Mouse (Mus musculus) midbrain, embryonic 11.5 days (tissue): ENCODE data around the gene Sorbs2. TPM values are rescaled to one million over a fixed set of nuclear protein-coding genes. Genes with fewer than 3 reads are reported as not detected.

ENCODE experiments used
- ATAC-seq: fragments of 200-750 bp; cut with Nextera tagmentation; 2 replicates; pipeline ENCODE4 v1.8.0; 2017; ENCODE audit warnings: moderate TSS enrichment, moderate library complexity; ENCODE audit not compliant: low FRiP score
- DNase-seq: peaks from one replicate; pipeline ENCODE4 v3.0.0; 2015; ENCODE audit warnings: low spot score; ENCODE audit errors: missing footprints
- H3K27ac ChIP-seq: fragments of 300-500 bp; sonication (generic); 2 replicates; pipeline ENCODE4 v1.5.1; 2014; ENCODE audit warnings: low read depth, low read length
- H3K27me3 ChIP-seq: fragments of 300-500 bp; sonication (generic); 2 replicates; pipeline ENCODE4 v1.6.1; 2014; ENCODE audit warnings: mild to moderate bottlenecking, low read length, moderate library complexity, mixed read lengths; ENCODE audit not compliant: control insufficient read depth, insufficient read depth
- H3K36me3 ChIP-seq: fragments of 300-500 bp; sonication (generic); 2 replicates; pipeline ENCODE4 v1.6.1; 2014; ENCODE audit warnings: mild to moderate bottlenecking, low read length, moderate library complexity, mixed read lengths; ENCODE audit not compliant: control insufficient read depth, insufficient read depth
- H3K4me1 ChIP-seq: fragments of 300-500 bp; sonication (generic); 2 replicates; pipeline ENCODE4 v1.6.1; 2014; ENCODE audit warnings: low read length; ENCODE audit not compliant: control insufficient read depth, insufficient read depth
- H3K4me2 ChIP-seq: fragments of 300-500 bp; sonication (generic); 2 replicates; pipeline ENCODE4 v1.6.1; 2014; ENCODE audit warnings: mild to moderate bottlenecking, moderate library complexity
- H3K4me3 ChIP-seq: fragments of 300-500 bp; sonication (generic); 2 replicates; pipeline ENCODE4 v1.5.1; 2014; ENCODE audit warnings: low read depth, low read length
- H3K9ac ChIP-seq: fragments of 300-500 bp; sonication (generic); 2 replicates; pipeline ENCODE4 v1.6.1; 2014; ENCODE audit warnings: low read length
- H3K9me3 ChIP-seq: fragments of 300-500 bp; sonication (generic); 2 replicates; pipeline ENCODE4 v1.6.1; 2016; ENCODE audit warnings: low read length; ENCODE audit not compliant: control insufficient read depth
- WGBS: fragments of 180-500 bp; shearing (Covaris S2); extraction: QIAGEN DNeasy Blood & Tissue Kit; methylation state at CpG from one replicate; pipeline ENCODE4 v1.1.7; 2014; 5-methylcytosine and 5-hydroxymethylcytosine counted together
- polyA plus RNA-seq: library from polyadenylated mRNA; unstranded; fragments of >200 nt; fragmentation: Nextera tagmentation; extraction: Ambion mirVana; gene quantifications from 2 replicates; pipeline ENCODE4 v1.2.1, GENCODE M21; 2014

Gene Sorbs2
- polyA plus RNA-seq, 1 experiment from 2014 or later, result 79.8 TPM

DNA sequence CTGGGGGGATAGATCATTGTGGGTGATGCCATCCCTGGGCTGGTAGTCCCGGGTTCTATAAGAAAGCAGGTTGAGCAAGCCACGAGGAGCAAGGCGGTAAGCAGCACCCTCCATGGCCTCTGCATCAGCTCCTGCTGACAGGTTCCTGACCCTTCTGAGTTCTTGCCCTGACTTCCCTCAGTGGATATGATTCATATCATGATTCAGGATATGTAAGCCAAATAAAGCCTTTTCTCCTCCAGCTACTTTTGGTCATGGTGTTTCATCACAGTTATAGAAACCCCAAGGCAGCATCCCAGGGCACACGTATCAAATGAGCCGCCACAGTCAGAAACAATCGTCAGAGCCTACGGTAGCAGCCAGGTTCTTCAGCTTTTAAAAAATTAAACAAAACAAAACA lies 141.5 kb downstream of the Sorbs2 start:
- Histone ChIP-seq H3K9ac (no peak overlapping the region), H3K27me3 (no peaks in the 10 kb centered on the region), H3K27ac (no peak overlapping the region), H3K4me2 (no peak overlapping the region), H3K4me1 (no peaks in the 10 kb centered on the region), H3K36me3 (no peaks in the 10 kb centered on the region), H3K4me3 (no peak overlapping the region), H3K9me3 (no peaks in the 10 kb centered on the region)
- WGBS, result 92% methylated on average over 7 of the region's 7 CpGs
- DNase-seq, result no peak
- ATAC-seq, result no peak

DNA sequence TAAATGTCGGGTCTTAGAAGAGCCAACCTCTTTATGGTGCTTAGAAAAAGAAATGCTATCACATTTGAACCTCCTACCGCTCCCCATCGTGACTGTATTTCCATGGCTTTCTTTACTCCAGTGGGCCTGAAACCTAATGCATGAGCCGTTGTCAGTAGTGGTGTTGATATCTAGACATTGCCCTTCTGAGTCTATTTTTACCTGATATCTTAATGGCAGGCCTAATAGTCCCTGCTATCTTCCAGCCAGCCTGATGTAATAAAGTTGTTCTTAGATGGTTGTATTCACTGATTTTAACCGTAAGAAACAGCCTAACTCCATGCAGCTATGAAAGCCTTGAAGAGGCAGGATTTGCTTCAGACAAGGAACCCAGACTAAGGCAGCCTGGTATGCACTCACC lies 142.4 kb downstream of the Sorbs2 start:
- no peak for DNase-seq
- Histone ChIP-seq H3K27ac (no peak overlapping the region), H3K4me2 (no peak overlapping the region), H3K4me3 (no peak overlapping the region), H3K36me3 (no peaks in the 10 kb centered on the region), H3K9ac (no peak overlapping the region), H3K4me1 (peaks cover 7% of the 10 kb centered on the region; the same call in 1 of the 2 replicates), H3K9me3 (no peaks in the 10 kb centered on the region), H3K27me3 (no peaks in the 10 kb centered on the region)
- 89% methylated on average over 5 of the region's 5 CpGs for WGBS
- no peak for ATAC-seq

DNA sequence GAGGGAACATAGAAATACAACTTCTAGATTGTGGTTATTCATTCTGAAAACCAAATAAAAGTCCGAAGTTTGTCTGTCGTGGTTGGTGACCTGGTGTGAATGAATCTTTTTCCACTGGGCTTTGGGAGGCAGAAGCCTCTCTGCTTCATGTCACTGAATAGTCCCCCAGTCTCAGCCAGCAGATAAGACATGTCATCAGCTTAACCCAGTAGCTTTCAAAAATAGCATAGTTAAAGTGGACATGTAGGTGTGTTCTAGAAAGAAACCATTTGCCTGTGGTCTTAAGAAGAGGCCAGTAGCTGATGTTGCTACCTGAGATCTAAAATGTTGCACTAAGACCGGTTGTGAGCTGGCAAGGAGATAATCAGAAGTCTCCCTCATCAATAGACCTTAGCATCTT lies 150.4 kb downstream of the Sorbs2 start:
- 48% methylated on average over 3 of the region's 3 CpGs for WGBS
- H3K4me2 ChIP-seq, result no peak overlapping the region
- H3K36me3 ChIP-seq, result no peaks in the 10 kb centered on the region
- DNase-seq (no peak), ATAC-seq (no peak)
- no peak overlapping the region for H3K27ac ChIP-seq
- H3K27me3 ChIP-seq, result no peaks in the 10 kb centered on the region
- peaks cover 30% of the 10 kb centered on the region for H3K4me1 ChIP-seq
- H3K9me3 ChIP-seq, result no peaks in the 10 kb centered on the region
- no peak overlapping the region for H3K9ac ChIP-seq
- H3K4me3 ChIP-seq, result no peak overlapping the region

- H3K9me3 ChIP-seq, result no peaks in the 10 kb centered on the region
- no peak overlapping the region for H3K4me3 ChIP-seq
- H3K9ac ChIP-seq, result 0 out of 2 replicates have a peak overlapping the region, but pooled peaks have one; percentile 12
- peak overlapping the region; percentile 13; the same call in 1 of the 2 replicates for H3K4me2 ChIP-seq
- ATAC-seq (no peak), DNase-seq (peak; percentile 88)
- H3K27ac ChIP-seq, result no peak overlapping the region; the same call in 1 of the 2 replicates
- peaks cover 30% of the 10 kb centered on the region for H3K4me1 ChIP-seq
- no peaks in the 10 kb centered on the region for H3K27me3 ChIP-seq
- H3K36me3 ChIP-seq, result no peaks in the 10 kb centered on the region
- WGBS, result 20% methylated on average over 18 of the region's 18 CpGs
These were observed 151.1 kb downstream of the Sorbs2 start for GRCm38 (mm10) chr8:45658458-45659325.

DNA sequence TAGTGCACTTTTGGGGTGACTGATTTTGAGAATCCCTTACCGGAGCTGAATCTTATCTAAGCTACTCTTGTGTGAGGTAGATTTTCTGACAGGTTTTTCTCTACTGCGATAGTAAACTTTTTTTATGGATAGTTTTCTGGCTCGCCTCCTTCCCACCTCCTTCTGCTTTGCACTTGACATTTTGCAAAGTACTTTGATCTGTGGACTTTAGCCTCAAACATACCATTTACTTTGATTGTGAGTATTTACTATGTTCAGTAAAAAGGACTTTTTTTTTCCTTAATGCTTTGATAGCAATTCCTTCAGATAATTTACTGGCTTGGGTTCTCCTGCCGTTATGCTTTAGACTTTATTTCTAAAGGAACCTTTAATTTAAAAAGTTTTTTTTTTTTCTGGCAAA lies 151.9 kb downstream of the Sorbs2 start:
- Histone ChIP-seq H3K4me1 (peaks cover 29% of the 10 kb centered on the region), H3K36me3 (no peaks in the 10 kb centered on the region), H3K4me3 (no peak overlapping the region), H3K9me3 (no peaks in the 10 kb centered on the region), H3K27ac (no peak overlapping the region), H3K4me2 (no peak overlapping the region), H3K27me3 (no peaks in the 10 kb centered on the region), H3K9ac (no peak overlapping the region)
- ATAC-seq (no peak), DNase-seq (no peak)
- WGBS, result 67% methylated on average over 4 of the region's 4 CpGs

- 62% methylated on average over 12 of the region's 12 CpGs for WGBS
- ATAC-seq (no peak), DNase-seq (peak; percentile 88)
- H3K27ac ChIP-seq, result no peak overlapping the region
- H3K4me3 ChIP-seq, result no peak overlapping the region
- H3K9me3 ChIP-seq, result no peaks in the 10 kb centered on the region
- no peaks in the 10 kb centered on the region for H3K36me3 ChIP-seq
- peaks cover 23% of the 10 kb centered on the region for H3K4me1 ChIP-seq
- no peaks in the 10 kb centered on the region for H3K27me3 ChIP-seq
- H3K4me2 ChIP-seq, result no peak overlapping the region
- no peak overlapping the region for H3K9ac ChIP-seq
These were observed 153.0 kb downstream of the Sorbs2 start for GRCm38 (mm10) chr8:45660570-45660969.

GRCm38 (mm10) chr8:45661605-45662004 lies 154.0 kb downstream of the Sorbs2 start:
- Histone ChIP-seq H3K4me1 (peaks cover 24% of the 10 kb centered on the region), H3K9ac (no peak overlapping the region), H3K4me3 (no peak overlapping the region), H3K27ac (no peak overlapping the region), H3K36me3 (no peaks in the 10 kb centered on the region), H3K27me3 (no peaks in the 10 kb centered on the region), H3K4me2 (no peak overlapping the region), H3K9me3 (no peaks in the 10 kb centered on the region)
- ATAC-seq (no peak), DNase-seq (no peak)
- WGBS, result 74% methylated on average over 4 of the region's 4 CpGs

DNA sequence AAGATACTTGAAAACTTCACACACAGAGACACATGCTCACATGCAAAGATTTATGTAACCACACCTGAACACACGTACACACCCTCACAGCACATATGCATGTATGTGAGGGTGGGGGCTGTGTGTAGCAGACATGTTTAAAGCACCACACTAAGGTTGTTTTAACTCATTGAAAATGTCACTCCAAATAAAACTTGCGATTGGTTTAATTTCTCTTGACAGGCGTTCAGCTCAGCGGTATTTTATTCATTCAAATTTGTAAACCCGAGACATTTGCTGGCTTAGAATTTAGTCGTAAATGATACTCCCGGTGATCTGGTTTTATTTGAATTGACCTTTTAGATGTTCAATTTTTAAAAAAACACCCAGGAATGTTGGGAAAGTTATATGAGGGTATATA lies 158.6 kb downstream of the Sorbs2 start:
- Histone ChIP-seq H3K9me3 (no peaks in the 10 kb centered on the region), H3K36me3 (no peaks in the 10 kb centered on the region), H3K4me1 (peaks cover 3% of the 10 kb centered on the region; the same call in 1 of the 2 replicates), H3K4me2 (no peak overlapping the region), H3K9ac (no peak overlapping the region), H3K27me3 (no peaks in the 10 kb centered on the region), H3K27ac (no peak overlapping the region), H3K4me3 (no peak overlapping the region)
- 60% methylated on average over 7 of the region's 7 CpGs for WGBS
- DNase-seq, result peak; percentile 91
- ATAC-seq, result peak; percentile 38; the same call in 1 of the 2 replicates

GRCm38 (mm10) chr8:45673149-45673548 lies 165.6 kb downstream of the Sorbs2 start:
- 91% methylated on average over 4 of the region's 4 CpGs for WGBS
- H3K27ac ChIP-seq, result no peak overlapping the region
- H3K9me3 ChIP-seq, result no peaks in the 10 kb centered on the region
- no peaks in the 10 kb centered on the region for H3K36me3 ChIP-seq
- peaks cover 4% of the 10 kb centered on the region; the same call in 1 of the 2 replicates for H3K4me1 ChIP-seq
- no peak overlapping the region for H3K9ac ChIP-seq
- H3K4me2 ChIP-seq, result no peak overlapping the region
- DNase-seq (no peak), ATAC-seq (no peak)
- no peak overlapping the region for H3K4me3 ChIP-seq
- H3K27me3 ChIP-seq, result no peaks in the 10 kb centered on the region
